Mouse (Mus musculus): ENCODE results near the gene Mtcl1. TPM values are rescaled to one million over a fixed set of nuclear protein-coding genes. Genes with fewer than 3 reads are reported as not detected.
"Not testable (repeated sequence)": the region's sequence is repeated elsewhere in the genome, so short reads cannot be mapped to it uniquely, and the experiment has no call there.

The Mtcl1 gene
- total RNA-seq, 2 experiments from 2014 or later = 109 to 122 TPM

GRCm38 (mm10) chr17:66448421-66449405, 837 bp downstream of the Mtcl1 start:
- DNase-seq (ENCODE audit: low spot score in 2 of 2) = no peak

- DNase-seq (ENCODE audit: low spot score in 2 of 2) = no peak
Measured at GRCm38 (mm10) chr17:66447978-66448377, 1.6 kb downstream of the Mtcl1 start.

GRCm38 (mm10) chr17:66447007-66447312, 2.6 kb downstream of the Mtcl1 start:
- no peak for DNase-seq (ENCODE audit: low spot score in 2 of 2)

GRCm38 (mm10) chr17:66446196-66447006, 3.1 kb downstream of the Mtcl1 start:
- no peak for DNase-seq (ENCODE audit: low spot score in 2 of 2)

- DNase-seq (ENCODE audit: low spot score in 2 of 2) = no peak
Measured at GRCm38 (mm10) chr17:66444059-66444700, 5.4 kb downstream of the Mtcl1 start.

GRCm38 (mm10) chr17:66439888-66440287, 9.7 kb downstream of the Mtcl1 start:
- DNase-seq (ENCODE audit: low spot score in 2 of 2) = no peak

GRCm38 (mm10) chr17:66439051-66439753, 10.3 kb downstream of the Mtcl1 start:
- DNase-seq (ENCODE audit: low spot score in 2 of 2) = no peak

GRCm38 (mm10) chr17:66438137-66438536, 11.4 kb downstream of the Mtcl1 start:
- no peak for DNase-seq (ENCODE audit: low spot score in 2 of 2)

GRCm38 (mm10) chr17:66436811-66437210, 12.7 kb downstream of the Mtcl1 start:
- no peak for DNase-seq (ENCODE audit: low spot score in 2 of 2)

- no peak for DNase-seq (ENCODE audit: low spot score in 2 of 2)
Measured at GRCm38 (mm10) chr17:66435982-66436381, 13.6 kb downstream of the Mtcl1 start.

- no peak for DNase-seq (ENCODE audit: low spot score in 2 of 2)
Measured at GRCm38 (mm10) chr17:66435007-66435406, 14.5 kb downstream of the Mtcl1 start.

GRCm38 (mm10) chr17:66434566-66434965, 15.0 kb downstream of the Mtcl1 start:
- DNase-seq (ENCODE audit: low spot score in 2 of 2) = no peak

GRCm38 (mm10) chr17:66424601-66425000, 24.9 kb downstream of the Mtcl1 start:
- not testable (repeated sequence) for DNase-seq (ENCODE audit: low spot score in 2 of 2)

GRCm38 (mm10) chr17:66419421-66419820, 30.1 kb downstream of the Mtcl1 start:
- DNase-seq (ENCODE audit: low spot score in 2 of 2) = no peak

GRCm38 (mm10) chr17:66417748-66418147, 31.8 kb downstream of the Mtcl1 start:
- DNase-seq (ENCODE audit: low spot score in 2 of 2) = no peak

GRCm38 (mm10) chr17:66417329-66417728, 32.2 kb downstream of the Mtcl1 start:
- DNase-seq (ENCODE audit: low spot score in 2 of 2) = no peak

- peak in 1 of 2 experiments; percentile 54 for DNase-seq (ENCODE audit: low spot score in 2 of 2)
Measured at GRCm38 (mm10) chr17:66416841-66417313, 32.7 kb downstream of the Mtcl1 start.

- DNase-seq (ENCODE audit: low spot score in 2 of 2) = no peak
Measured at GRCm38 (mm10) chr17:66416436-66416835, 33.1 kb downstream of the Mtcl1 start.

- no peak for DNase-seq (ENCODE audit: low spot score in 2 of 2)
Measured at GRCm38 (mm10) chr17:66414331-66414730, 35.2 kb downstream of the Mtcl1 start.

GRCm38 (mm10) chr17:66412155-66412970, 37.2 kb downstream of the Mtcl1 start:
- no peak for DNase-seq (ENCODE audit: low spot score in 2 of 2)

All from left cerebral cortex, adult 18-20 months (tissue).